Mouse (Mus musculus) megakaryocyte, embryonic 14.5 days (primary cell): ENCODE measurements at regions not wholly inside any gene's neighbourhood (a gene's known extent, or its start where the extent isn't known, plus 50 kb on each side); places are given as distances from the start of the nearest gene placed in this dataset.

Source experiments
- FLI1 ChIP-seq: IDR thresholded peaks from 2 replicates; pipeline ENCODE4 v1.6.1; 2012; ENCODE audit warnings: low read length, inconsistent platforms, mixed read lengths
- GATA1 ChIP-seq: IDR thresholded peaks from 3 replicates; pipeline ENCODE4 v1.6.1; 2012; ENCODE audit warnings: mixed read lengths, low read length, inconsistent platforms, borderline replicate concordance

GRCm38 (mm10) chr13:53811151-53811550 lies 244.4 kb downstream of the Drd1 start:
- TF ChIP-seq GATA1 (no peak), FLI1 (no peak)
